Mouse (Mus musculus) intestine, embryonic 14.5 days (tissue): ENCODE results near the gene Tmbim4. TPM values are rescaled to one million over a fixed set of nuclear protein-coding genes. Genes with fewer than 3 reads are reported as not detected.

Experiments used
- ATAC-seq: fragments of 200-750 bp; cut with Nextera tagmentation; replicated peaks from 2 replicates; pipeline ENCODE4 v1.8.0; 2017; ENCODE audit warnings: low read depth, moderate number of reproducible peaks, moderate TSS enrichment, moderate library complexity; ENCODE audit not compliant: low FRiP score, low TSS enrichment
- DNase-seq: peaks from one replicate; pipeline ENCODE4 v3.0.0-alpha.2; 2018; ENCODE audit warnings: low spot score
- H3K27ac ChIP-seq: fragments of 300-500 bp; sonication (generic); 2 replicates; pipeline ENCODE4 v1.5.1; 2014; ENCODE audit warnings: low read depth, mild to moderate bottlenecking, control low read depth
- H3K27me3 ChIP-seq: fragments of 300-500 bp; sonication (generic); replicated peaks from 2 replicates; pipeline ENCODE4 v1.6.1; 2014; ENCODE audit warnings: low read length, control low read depth; ENCODE audit not compliant: control insufficient read depth, insufficient read depth
- H3K36me3 ChIP-seq: fragments of 300-500 bp; sonication (generic); 2 replicates; pipeline ENCODE4 v1.6.1; 2014; ENCODE audit warnings: low read length, control low read depth; ENCODE audit not compliant: control insufficient read depth, insufficient read depth
- H3K4me1 ChIP-seq: fragments of 300-500 bp; sonication (generic); replicated peaks from 2 replicates; pipeline ENCODE4 v1.6.1; 2014; ENCODE audit warnings: low read length, control low read depth, mixed read lengths; ENCODE audit not compliant: control insufficient read depth, insufficient read depth
- H3K4me2 ChIP-seq: fragments of 300-500 bp; sonication (generic); 2 replicates; pipeline ENCODE4 v1.6.1; 2014; ENCODE audit warnings: low read length
- H3K4me3 ChIP-seq: fragments of 300-500 bp; sonication (generic); 2 replicates; pipeline ENCODE4 v1.5.1; 2014; ENCODE audit warnings: low read depth, low read length, control low read depth, mixed read lengths
- H3K9ac ChIP-seq: fragments of 300-500 bp; sonication (generic); 2 replicates; pipeline ENCODE4 v1.6.1; 2014; ENCODE audit warnings: mild to moderate bottlenecking, low read length
- H3K9me3 ChIP-seq: fragments of 300-500 bp; sonication (generic); 2 replicates; pipeline ENCODE4 v1.6.1; 2016; ENCODE audit warnings: low read length, control low read depth; ENCODE audit not compliant: control insufficient read depth
- WGBS: fragments of 180-500 bp; shearing (Covaris S2); extraction: QIAGEN DNeasy Blood & Tissue Kit; methylation state at CpG from one replicate; pipeline ENCODE4 v1.1.7; 2014; 5-methylcytosine and 5-hydroxymethylcytosine counted together
- polyA plus RNA-seq: library from polyadenylated mRNA; unstranded; fragments of >200 nt; fragmentation: Nextera tagmentation; extraction: Ambion mirVana; gene quantifications from 2 replicates; pipeline ENCODE4 v1.2.1, GENCODE M21; 2014

Tmbim4 gene
- polyA plus RNA-seq, 1 experiment from 2014 or later, result 104 TPM

- H3K27ac ChIP-seq, result no peak overlapping the region
- no peaks in the 10 kb centered on the region for H3K27me3 ChIP-seq
- H3K4me3 ChIP-seq, result no peak overlapping the region
- DNase-seq, result no peak
- WGBS, result 85% methylated on average over 4 of the region's 4 CpGs
- H3K9ac ChIP-seq, result no peak overlapping the region
- H3K4me1 ChIP-seq, result peaks cover 23% of the 10 kb centered on the region
- H3K4me2 ChIP-seq, result no peak overlapping the region
- no peak for ATAC-seq
- no peaks in the 10 kb centered on the region for H3K36me3 ChIP-seq
- H3K9me3 ChIP-seq, result no peaks in the 10 kb centered on the region
These were observed 69.4 kb downstream of the Tmbim4 start for GRCm38 (mm10) chr10:120270777-120271176.

- Histone ChIP-seq H3K9me3 (no peaks in the 10 kb centered on the region), H3K27me3 (no peaks in the 10 kb centered on the region), H3K4me1 (peaks cover 23% of the 10 kb centered on the region), H3K27ac (peak overlapping the region; percentile 67; the same call in 1 of the 2 replicates), H3K4me3 (no peak overlapping the region), H3K4me2 (no peak overlapping the region), H3K9ac (no peak overlapping the region), H3K36me3 (no peaks in the 10 kb centered on the region)
- WGBS, result 43% methylated on average over 6 of the region's 6 CpGs
- DNase-seq, result no peak
- no peak for ATAC-seq
These were observed 69.9 kb downstream of the Tmbim4 start for GRCm38 (mm10) chr10:120271318-120271717.

DNA sequence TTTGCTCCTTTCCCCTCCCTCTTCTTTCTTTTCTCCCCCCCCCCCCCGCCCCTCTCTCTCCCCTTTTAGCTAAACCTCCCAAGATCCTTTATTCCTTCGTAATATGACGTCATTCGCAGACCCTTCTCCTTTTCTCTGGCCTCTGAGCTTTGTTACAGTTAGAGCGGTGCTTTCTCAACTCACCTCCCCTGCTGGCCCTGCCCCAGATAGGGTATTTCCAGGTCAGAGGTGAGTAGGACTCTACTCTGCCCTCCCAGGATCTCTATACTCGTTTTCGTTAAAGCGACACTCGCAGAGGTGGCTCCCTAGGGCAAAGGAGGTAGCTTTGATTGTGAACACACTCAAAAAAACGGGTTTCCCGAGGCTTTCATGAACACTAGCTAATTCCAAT lies 70.5 kb downstream of the Tmbim4 start:
- no peaks in the 10 kb centered on the region for H3K27me3 ChIP-seq
- ATAC-seq (no peak), DNase-seq (no peak)
- WGBS, result 22% methylated on average over 11 of the region's 11 CpGs
- peaks cover 23% of the 10 kb centered on the region for H3K4me1 ChIP-seq
- no peaks in the 10 kb centered on the region for H3K9me3 ChIP-seq
- no peaks in the 10 kb centered on the region for H3K36me3 ChIP-seq
- peak overlapping the region; percentile 37; the same call in 1 of the 2 replicates for H3K9ac ChIP-seq
- H3K4me3 ChIP-seq, result peak overlapping the region; percentile 15
- peak overlapping the region; percentile 52 for H3K4me2 ChIP-seq
- H3K27ac ChIP-seq, result peak overlapping the region; percentile 67

DNA sequence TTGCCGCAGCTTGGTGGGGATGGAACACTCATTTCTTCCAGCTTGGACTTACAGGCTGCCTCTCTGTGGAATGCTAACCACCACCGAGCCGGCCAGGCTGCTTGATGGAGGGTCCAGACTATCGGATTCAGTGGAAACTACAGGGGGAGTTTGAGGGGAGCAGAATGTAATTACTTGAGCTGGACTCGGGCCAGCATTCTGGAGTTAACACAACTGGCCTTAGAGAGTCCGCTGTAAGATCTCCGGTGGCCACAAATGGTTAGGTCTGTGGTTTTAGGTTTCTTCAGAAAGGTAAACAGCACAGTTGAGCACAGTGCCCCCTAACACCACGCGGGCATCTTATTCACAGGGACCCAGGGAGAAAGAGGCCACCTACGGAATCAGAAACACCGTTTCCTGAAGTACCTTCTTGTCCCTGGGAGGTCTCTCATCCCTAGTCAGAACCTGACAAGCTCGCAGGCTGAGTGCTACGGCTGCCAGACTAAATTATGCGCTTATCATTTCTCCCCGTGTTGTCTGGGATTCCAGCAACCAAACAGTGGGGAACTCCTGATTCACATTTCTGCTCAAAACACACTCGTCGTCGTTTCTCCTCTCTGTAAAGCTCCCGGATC lies 71.0 kb downstream of the Tmbim4 start:
- peaks cover 23% of the 10 kb centered on the region for H3K4me1 ChIP-seq

GRCm38 (mm10) chr10:120273335-120273734 lies 71.9 kb downstream of the Tmbim4 start:
- 63% methylated on average over 7 of the region's 7 CpGs for WGBS
- Histone ChIP-seq H3K4me2 (no peak overlapping the region), H3K9ac (no peak overlapping the region), H3K27me3 (no peaks in the 10 kb centered on the region), H3K9me3 (no peaks in the 10 kb centered on the region), H3K27ac (no peak overlapping the region), H3K4me3 (no peak overlapping the region), H3K4me1 (peaks cover 16% of the 10 kb centered on the region), H3K36me3 (no peaks in the 10 kb centered on the region)
- DNase-seq (no peak), ATAC-seq (no peak)

More for the DNA sequence above, 71.0 kb downstream of the Tmbim4 start:
- WGBS, result 9% methylated on average over 19 of the region's 19 CpGs
- no peaks in the 10 kb centered on the region for H3K36me3 ChIP-seq
- H3K9me3 ChIP-seq, result no peaks in the 10 kb centered on the region
- H3K4me3 ChIP-seq, result peak overlapping the region; percentile 15
- DNase-seq (peak; percentile 73), ATAC-seq (peak; percentile 62; the same call in 1 of the 2 replicates)
- peak overlapping the region; percentile 37; the same call in 1 of the 2 replicates for H3K9ac ChIP-seq
- no peaks in the 10 kb centered on the region for H3K27me3 ChIP-seq
- peak overlapping the region; percentile 52 for H3K4me2 ChIP-seq
- H3K27ac ChIP-seq, result peak overlapping the region; percentile 67

Other genes with a start within 250 kb of the Tmbim4 start
- 4.1 and 4.8 TPM in 2 replicates for gene Helb, start 88.6 kb upstream of the Tmbim4 start, polyA plus RNA-seq
- gene Irak3, start 540 bp downstream of the Tmbim4 start, polyA plus RNA-seq, result 0.83 and 1.3 TPM in 2 replicates
- 63.2 and 63.4 TPM in 2 replicates for gene Llph, start 25.5 kb downstream of the Tmbim4 start, polyA plus RNA-seq